Mouse (Mus musculus) left cerebral cortex, adult 9 months (tissue): ENCODE results near the gene Cacna1a.
A peak's percentile ranks its signal among the peaks of the same experiment; 100 is the strongest.

Source experiments
- DNase-seq, 2 experiments: peaks; one replicate each; pipeline ENCODE4 v3.0.0; 2022; ENCODE audit warnings: low spot score in 2 of 2

Gene Cacna1a

GRCm38 (mm10) chr8:84636051-84636691, 247.9 kb downstream of the Cacna1a start:
- DNase-seq = no peak

GRCm38 (mm10) chr8:84637946-84638554, 249.8 kb downstream of the Cacna1a start:
- no peak for DNase-seq

- DNase-seq = no peak
Observed at GRCm38 (mm10) chr8:84638555-84639161, 250.4 kb downstream of the Cacna1a start.

GRCm38 (mm10) chr8:84639162-84640009, 251.1 kb downstream of the Cacna1a start:
- peak; percentile 78 to 93 for DNase-seq

GRCm38 (mm10) chr8:84640010-84640588, 251.9 kb downstream of the Cacna1a start:
- no peak for DNase-seq

- DNase-seq = no peak
Observed at GRCm38 (mm10) chr8:84640617-84641294, 252.5 kb downstream of the Cacna1a start.

- DNase-seq = no peak
Observed at GRCm38 (mm10) chr8:84641578-84642361, 253.5 kb downstream of the Cacna1a start.

GRCm38 (mm10) chr8:84643019-84643418, 254.8 kb downstream of the Cacna1a start:
- no peak for DNase-seq

GRCm38 (mm10) chr8:84646800-84647199, 258.6 kb downstream of the Cacna1a start:
- DNase-seq = no peak

GRCm38 (mm10) chr8:84647461-84647901, 259.2 kb downstream of the Cacna1a start:
- DNase-seq = no peak

GRCm38 (mm10) chr8:84650213-84650612, 262.0 kb downstream of the Cacna1a start:
- DNase-seq = no peak

- DNase-seq = no peak
Observed at GRCm38 (mm10) chr8:84653092-84653631, 264.9 kb downstream of the Cacna1a start.

- no peak for DNase-seq
Observed at GRCm38 (mm10) chr8:84654597-84654996, 266.4 kb downstream of the Cacna1a start.

- DNase-seq = no peak
Observed at GRCm38 (mm10) chr8:84655336-84656190, 267.3 kb downstream of the Cacna1a start.

- no peak for DNase-seq
Observed at GRCm38 (mm10) chr8:84656191-84656525, 267.9 kb downstream of the Cacna1a start.

- no peak for DNase-seq
Observed at GRCm38 (mm10) chr8:84656641-84657126, 268.4 kb downstream of the Cacna1a start.

GRCm38 (mm10) chr8:84657203-84657602, 269.0 kb downstream of the Cacna1a start:
- no peak for DNase-seq

- DNase-seq = no peak
Observed at GRCm38 (mm10) chr8:84657680-84658079, 269.4 kb downstream of the Cacna1a start.

GRCm38 (mm10) chr8:84658951-84659350, 270.7 kb downstream of the Cacna1a start:
- no peak for DNase-seq
